Mouse (Mus musculus): ENCODE results near the gene Nup214.
A peak's percentile ranks its signal among the peaks of the same experiment; 100 is the strongest.

Nup214 gene

DNA sequence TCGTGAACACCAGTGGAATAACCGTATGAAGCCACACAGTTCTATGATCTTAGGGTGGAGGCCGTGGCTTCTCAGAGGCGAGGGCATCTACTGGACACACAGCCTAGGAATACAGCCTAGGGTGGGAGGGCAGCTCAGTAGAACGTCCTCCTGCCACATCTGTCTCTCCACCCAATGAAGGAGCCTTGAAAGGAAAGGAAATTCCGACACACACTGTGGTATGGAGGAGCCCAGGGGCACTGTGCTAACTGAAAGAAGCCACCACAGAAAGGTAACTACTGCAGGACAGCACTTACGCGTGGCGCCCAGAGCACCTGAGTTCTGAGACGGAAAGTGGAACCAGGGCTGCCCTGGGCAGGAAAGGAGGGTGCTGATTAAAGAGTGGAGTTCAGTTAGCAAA lies 96.5 kb downstream of the Nup214 start:
- no peak for DNase-seq (ENCODE audit: low spot score)

DNA sequence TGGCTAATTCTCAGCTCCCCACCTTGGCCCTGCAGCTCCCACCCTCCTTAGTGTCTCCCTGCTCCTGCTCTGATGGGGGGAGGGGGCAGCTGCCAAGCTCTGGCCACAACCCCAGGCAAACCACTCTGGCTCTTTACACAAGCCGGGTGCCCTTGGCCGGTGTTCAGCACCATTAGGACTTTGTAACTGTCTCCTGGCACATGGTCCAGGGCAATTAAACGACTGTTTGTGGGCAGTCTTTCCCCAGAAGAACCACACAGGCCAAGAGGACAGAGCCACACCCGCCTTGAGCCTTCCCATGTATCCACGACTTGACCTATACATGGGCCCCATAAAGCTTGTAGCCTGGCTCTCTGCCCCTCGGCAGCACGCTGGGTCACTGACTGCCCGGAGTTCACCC lies 100.2 kb downstream of the Nup214 start:
- no peak for DNase-seq (ENCODE audit: low spot score)

DNA sequence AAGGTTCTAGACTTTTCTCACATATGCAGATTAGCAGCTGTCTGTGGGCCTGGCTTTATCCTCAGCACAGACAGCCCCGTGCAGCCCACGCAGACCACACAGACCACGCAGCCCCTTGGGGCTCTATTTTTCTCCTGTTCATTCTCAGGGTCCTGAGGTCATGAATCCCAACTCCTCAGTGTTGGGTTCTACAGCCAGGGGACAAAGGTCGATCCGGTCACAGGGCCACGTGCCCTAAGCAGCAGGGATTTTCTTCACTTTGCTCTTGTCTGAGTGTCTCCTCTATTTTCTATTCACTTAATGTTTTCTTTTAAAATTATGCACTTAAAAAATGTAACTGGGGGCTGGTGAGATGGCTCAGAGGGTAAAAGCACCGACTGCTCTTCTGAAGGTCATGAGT lies 101.1 kb downstream of the Nup214 start:
- DNase-seq (ENCODE audit: low spot score): no peak

DNA sequence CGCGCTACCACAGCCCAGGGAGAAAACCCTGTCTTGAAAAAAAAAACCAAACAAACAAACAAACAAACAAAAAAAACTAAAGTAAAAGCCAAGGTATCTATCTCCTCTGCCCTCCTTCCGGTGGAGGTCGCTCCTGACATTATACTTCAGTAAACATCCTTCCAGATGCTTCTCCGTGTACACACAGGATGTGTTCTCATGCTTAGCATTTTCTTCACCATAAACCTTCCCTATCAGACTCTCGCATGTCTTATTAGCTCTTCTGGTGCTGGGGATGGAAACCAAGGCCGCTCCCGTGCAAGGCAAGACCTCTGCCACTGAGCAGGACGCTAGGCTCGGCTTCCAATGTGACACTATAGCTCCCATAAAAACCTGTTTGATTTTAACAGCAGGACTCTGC lies 103.5 kb downstream of the Nup214 start:
- DNase-seq (ENCODE audit: low spot score): no peak

DNA sequence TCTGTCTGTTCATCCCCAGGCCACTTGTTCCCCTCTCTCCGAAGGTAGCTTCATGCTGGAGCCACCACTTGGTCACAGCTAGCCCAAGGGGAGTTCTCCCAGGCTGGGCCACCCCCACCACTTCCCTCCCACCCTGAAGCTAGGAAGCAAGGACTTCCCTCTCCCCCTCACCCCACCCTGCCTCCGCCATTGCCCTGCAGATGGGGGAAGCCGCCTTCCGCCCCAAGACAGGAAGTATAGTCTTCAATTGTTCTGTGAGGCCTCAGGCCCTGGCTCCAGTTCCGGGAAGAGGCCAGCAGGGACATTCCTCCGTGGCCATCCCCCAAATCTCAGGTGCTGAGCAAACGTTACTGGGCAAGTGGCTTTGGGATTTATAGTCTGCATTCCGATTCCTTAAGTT lies 104.3 kb downstream of the Nup214 start:
- no peak for DNase-seq (ENCODE audit: low spot score)

DNA sequence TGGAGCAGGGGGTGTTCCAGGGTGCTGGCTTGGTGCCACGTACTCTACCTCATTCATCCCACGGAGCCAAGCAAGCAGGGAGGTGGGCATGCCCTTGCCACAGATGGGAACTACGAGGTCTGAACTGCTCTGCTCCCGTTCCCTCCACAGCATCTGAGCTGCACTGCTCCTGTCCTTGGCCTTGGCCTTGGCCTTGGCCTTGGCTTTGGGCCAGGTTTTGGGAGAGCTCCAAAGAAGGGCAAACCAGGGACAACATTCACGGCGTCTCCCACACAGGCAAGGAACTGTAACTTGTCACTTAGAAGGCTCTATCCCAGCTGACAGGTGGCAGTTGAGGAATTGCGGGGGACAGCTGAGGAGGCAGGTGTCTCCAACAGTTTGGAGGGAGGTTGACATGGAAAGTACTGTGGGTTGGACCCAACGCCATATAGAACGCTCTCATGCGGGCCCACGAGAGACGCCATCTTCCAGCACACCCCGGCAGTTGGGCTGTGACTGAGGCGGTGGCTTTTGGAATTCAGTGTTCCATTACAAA lies 105.0 kb downstream of the Nup214 start:
- no peak for DNase-seq (ENCODE audit: low spot score)

DNA sequence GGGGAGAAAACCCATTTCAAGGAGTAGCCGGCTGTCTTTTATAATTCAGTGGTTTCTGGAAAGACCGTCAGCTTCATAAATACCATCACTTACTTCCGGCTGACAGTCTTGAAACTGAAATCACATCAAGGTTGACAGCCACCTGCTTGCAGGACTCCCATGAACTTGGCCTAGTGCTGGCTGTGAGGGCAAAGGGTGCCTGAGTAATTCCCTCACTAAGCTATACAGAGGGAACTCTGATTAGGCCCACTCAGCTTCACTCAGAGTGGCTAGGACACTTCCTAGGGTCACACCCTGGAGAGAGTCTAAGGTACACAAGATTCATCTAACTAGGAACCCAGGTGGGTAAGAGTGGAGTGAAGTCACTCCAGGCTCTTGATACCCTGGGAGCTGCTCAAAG lies 106.4 kb downstream of the Nup214 start:
- no peak for DNase-seq (ENCODE audit: low spot score)

DNA sequence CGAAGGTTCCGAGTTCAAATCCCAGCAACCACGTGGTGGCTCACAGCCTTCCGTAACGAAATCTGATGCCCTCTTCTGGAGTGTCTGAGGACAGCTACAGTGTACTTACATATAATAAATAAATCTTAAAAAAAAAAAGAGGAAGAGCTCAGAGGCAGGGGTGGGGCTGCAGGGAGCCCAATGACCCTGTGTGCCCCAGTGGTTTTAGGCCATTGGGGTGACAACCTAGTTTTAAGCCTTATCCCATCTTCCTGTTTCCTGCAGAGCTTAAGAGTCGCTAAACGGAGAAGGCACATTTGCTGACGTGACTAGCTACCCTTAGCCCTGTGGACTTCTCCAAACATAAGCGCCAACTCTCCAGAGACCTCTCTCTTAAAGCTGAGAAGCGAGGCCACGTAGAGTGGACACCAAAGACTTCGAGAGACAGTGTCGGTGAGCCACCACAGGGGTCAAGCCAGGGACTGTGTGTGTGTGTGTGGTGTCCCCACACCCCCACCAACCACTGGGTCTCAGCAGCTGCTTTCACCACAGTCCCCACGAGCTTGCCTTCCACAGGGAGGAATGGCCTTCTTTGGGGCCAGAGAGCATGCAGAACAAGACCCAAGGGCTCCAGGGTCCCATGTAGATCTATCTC lies 107.2 kb downstream of the Nup214 start:
- no peak for DNase-seq (ENCODE audit: low spot score)

DNA sequence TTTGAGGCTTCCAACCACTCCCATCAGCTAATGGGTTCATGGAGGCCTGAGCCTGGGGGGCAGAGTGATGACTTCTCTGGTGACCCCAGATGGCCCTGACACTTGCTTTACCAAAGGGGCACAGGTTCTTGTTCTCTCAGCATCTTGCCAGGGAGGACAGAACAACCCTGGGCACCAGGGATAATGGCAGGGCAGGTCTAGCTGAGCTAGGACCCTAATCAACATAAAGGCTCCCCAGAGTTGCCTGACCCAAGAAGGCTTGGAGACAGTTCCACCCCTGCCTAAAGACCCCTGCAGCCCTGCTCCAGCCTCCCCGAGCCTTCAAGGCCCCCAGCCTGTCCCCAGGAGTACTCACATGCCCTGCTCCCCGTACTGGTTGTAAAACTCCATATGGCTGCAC lies 108.0 kb downstream of the Nup214 start:
- DNase-seq (ENCODE audit: low spot score): no peak

DNA sequence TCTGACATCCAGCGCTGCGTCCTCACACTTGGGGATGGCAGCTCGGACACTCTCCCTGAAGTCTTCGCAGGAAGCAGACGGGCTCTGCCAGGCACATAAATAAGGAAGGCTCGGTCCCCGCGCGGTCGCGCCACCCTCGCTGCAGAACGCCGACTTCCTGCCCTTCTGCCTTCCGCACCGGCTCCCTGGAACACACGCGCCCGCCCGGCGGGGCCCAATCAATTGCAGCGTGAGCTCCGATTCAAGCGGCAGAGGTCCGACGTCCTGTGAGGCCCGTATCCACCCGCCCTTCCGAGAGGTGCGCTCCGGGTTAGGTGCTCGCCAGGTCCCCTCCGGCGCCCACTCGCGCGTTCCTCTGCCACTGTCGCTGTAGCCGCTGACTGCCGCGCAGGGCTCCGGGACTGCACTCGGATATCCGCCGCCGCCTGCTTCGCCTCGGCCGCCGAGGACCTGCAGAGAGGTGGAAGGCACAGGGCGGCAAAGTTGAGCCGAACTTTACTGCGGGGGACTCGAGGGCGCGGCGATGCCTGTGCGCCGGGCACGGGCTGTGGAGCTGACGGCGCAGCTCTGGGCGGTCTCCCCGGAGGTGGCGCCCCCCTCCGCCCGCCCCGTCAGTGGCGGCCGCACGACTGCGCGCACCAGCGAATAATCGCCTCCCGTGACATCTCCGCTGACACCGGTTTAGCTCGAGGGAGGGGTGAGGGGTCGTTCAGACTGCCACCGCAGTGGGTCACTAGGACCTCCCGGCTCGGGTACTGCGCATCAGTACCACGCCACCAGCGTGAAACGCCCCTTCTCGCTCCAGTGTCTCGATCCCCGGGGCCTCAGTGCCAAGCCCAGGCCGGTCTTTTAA lies 109.1 kb downstream of the Nup214 start:
- DNase-seq (ENCODE audit: low spot score): peak; percentile 31

DNA sequence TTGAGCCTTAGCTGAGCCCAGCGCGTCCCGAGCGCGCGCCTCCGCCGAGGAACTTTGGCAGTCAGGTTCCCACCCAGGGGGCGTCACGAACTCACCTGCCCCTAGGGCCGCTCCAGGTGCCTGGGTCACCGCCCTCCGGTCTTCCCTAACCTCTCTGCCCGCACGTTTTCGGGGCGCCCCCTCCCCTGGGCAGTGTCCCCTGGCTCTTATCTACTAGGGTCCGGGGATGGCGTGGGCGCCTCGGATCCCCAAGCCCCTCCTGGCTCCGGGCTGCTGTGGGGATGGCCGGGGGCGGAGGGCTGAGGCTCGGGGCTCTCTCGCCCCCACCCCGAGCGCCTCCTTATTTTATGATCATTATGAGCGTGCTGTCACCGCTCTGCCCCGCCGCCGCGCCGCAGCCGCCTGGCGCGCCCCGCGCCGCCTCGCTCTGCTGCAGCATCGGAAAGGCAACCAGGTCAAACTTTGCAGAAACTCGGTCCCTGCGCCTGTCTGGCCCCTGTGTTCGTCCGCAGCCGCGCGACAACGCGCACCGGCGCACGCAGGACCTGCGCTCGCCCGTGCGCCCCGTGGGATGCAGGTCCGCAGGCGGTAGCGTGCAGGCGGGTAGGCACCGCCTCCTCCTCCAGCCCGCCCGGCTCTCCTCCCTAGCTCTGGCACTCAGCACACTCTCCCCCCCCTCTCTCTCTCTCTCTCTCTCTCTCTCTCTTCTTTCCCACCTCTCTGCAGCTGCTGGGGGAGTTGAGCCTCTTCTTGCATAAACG lies 110.1 kb downstream of the Nup214 start, which contains the start of gene Fam78a:
Fam78a (minus strand) TSS at position 747 of the 761 bp plus-strand sequence.
- peak; percentile 67 for DNase-seq (ENCODE audit: low spot score)

DNA sequence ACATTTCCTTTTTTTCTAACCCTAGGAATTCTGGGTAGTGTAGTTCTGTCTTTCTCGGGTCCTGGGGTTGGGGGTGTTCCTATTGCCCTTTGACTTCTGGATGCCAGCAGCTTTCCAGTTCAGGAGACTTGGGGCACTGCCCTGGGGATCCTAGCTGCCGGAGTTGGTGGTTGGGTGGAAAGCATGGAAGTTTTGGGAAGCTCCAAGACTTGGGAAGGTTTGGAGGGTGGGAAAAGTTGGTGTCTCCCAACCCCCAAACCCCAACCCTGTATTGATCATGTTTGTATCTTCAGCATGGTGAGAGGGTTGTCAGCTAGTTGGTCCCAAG lies 110.6 kb downstream of the Nup214 start:
- DNase-seq (ENCODE audit: low spot score): no peak

DNA sequence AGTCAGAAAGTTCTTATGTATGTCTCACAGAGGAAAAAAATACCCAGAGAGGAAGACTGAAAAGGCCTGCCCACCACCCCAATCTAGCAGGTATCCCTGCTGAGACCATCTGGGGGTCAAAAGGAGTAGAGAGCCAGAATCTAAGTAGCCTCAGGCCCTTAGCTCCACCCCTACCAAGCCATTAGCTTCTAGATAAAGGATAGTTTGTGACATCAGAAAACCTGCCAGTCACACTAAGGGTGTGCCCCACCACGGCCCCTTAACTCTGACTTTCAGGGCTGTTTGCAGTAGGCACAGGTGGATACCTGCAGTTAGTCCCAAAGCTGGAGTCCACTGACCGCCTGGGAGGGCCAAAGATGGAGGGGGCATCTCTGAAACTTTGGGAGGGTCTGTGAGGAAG lies 111.0 kb downstream of the Nup214 start:
- no peak for DNase-seq (ENCODE audit: low spot score)

DNA sequence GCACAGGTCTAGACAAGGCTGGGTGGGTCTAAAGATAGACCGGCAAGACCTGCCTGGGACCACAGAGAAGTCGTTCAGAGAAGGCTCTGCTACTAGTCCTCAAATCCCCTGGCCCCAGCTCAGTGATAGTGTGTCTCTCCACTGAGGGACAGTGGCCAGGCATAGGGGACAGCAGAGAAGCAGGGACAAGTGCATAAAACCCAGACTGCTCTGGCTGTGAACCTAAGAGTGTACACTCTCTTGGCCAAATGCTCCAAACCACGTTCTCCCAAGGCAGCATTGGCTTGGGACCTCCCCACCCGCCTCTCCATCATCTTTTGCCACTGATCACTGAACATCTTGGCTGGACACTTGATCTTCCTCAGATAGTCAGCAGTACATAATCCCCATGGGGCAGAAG lies 113.4 kb downstream of the Nup214 start:
- no peak for DNase-seq (ENCODE audit: low spot score)

DNA sequence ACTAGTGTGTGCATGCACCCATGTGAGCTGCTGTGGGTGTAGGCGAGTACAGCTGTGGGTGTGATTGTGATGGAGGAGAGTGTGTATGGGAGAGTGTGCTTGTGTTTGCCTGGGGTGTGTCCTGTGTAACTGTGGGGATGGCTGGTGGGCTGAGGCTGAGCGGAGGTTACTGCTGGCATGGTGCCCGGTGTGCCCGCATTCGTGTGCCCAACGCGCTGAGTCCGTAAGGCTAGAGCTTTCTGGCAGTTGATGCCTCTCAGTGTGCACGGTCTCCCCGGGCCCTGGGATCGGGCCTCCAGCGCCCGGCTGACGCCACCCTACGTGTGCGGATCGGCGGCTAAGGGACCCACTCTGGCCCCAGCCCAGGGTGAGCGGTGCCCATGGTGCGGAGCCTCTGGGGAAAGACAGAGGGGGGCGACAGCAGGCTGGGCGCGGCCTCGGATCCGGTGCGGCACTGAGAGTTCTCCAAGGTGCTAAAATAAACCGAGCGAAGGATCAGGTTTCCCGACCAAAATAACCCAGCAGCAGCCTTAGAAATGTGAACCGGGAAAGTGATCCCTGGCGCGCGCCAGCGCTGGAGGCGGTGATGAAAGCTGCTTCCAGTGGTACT lies 114.2 kb downstream of the Nup214 start:
- DNase-seq (ENCODE audit: low spot score): peak; percentile 63

DNA sequence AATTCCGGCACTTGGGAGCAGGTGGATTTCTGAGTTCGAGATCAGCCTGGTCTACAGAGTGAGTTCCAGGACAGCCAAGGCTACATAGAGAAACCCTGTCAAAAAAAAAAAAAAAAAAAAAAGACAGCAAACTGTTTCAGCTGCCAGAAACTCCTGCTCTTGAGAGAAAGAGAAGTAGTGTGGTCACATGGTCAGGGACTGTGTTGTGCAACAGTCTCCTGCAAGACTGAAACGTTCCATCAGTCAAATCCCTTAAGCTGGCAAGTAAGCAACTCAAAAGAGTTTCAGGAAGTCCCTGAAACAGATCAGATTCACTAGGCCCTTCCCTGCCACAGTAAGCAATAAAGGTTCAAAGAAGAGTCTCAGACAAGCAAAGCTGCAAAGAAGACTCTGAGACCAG lies 115.4 kb downstream of the Nup214 start:
- no peak for DNase-seq (ENCODE audit: low spot score)

DNA sequence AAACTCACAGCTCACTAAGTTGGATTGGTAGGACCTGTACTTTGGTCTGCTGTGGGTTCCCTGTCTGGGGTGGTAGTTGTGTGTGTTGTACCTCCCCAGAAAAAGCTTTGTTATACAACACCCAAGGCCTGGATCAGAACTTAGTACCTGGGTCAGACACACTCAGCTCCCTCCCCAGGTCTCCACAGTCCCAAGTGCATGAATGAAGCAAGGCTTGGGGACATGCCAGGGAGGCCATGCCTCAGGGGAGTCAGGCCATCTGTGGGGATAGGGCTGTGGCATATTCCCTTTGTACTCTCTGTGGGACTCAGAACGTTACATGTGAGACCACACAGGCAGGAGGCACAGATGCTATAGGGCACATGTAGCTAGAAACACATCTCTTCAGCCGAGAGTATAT lies 115.9 kb downstream of the Nup214 start:
- DNase-seq (ENCODE audit: low spot score): no peak

DNA sequence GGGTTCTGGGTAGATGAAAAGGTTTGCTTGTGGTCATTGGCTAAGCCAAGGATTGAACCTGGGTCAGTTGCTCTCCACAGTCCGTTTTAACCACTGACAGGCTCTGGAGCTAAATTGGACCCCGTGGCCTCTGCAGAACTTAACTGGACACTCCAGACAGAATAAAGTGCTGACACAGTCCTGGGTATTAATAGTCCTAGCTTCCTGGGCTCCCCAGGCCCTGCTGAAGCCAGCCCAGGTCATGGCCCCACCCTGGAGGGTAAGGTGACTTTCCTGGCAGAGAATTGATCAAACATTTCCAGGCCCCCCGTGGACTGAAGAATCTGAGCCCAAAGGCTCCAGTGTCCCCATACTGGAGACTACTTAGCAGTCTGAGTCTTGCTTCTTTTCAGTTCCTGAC lies 117.7 kb downstream of the Nup214 start:
- DNase-seq (ENCODE audit: low spot score): no peak

DNA sequence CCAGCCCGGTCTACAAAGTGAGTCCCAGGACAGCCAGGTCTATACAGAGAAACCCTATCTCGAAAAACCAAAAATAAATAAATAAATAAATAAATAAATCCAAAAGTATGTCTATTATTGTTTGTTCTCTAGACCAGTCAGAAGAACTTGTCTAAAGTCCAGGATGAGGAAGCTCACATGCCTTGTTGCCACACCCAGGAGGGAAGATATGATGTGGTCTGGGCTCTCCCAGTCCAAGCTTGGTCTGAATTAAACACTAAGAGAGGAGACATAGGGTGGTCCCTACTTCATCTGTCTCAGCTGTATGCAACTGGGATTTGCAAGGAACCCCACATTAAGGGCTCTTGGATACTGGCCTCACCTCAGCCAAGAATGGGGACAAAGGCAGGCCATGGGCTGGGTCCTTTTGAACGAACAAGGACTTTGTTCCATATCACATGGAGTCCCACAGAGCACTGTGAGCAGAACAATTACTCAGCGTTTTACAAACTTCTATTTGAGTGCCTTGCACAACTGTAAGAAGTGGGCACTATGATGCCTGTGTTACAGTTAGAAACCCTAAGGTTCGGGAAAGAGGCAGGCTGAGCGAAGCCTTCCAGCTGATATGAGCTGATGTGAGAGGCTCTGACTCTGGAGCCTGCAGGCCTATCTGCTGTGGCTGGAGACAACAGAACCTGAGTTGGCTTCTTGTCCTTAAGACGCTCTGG lies 119.9 kb downstream of the Nup214 start:
- DNase-seq (ENCODE audit: low spot score): no peak

DNA sequence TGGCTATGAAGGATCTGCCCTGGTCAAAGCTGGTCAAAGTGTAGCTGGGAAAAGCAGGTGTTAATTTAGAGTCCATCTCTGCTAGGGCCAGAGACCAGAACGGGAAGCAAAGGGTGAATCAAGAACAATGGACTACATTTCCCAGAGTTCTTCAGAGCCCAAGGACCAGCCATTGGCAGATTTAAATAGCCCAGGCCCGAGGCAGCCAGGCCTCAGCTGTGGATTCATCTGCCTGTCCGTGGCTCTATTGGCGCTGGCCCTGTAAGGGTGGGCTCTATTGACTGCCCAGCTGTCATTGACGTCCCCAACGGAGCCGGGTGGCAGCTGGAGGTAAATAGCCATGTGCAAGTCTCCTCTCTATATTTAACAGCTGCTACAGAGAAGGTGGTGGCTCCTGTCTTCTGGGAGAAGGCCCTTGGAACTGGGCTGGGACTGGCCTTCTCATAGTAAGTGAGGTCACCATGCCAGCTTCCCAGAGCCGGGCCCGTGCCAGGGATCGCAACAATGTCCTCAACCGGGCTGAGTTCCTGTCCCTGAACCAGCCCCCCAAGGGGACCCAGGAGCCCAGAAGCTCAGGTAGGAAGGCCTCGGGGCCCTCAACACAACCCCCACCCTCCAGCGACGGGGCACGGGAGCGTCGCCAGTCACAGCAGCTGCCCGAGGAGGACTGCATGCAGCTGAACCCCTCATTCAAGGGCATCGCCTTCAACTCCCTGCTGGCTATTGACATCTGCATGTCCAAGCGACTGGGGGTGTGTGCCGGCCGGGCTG lies 121.3 kb downstream of the Nup214 start, which contains the start of gene Plpp7:
Plpp7 (plus strand) TSS at position 178 of the 771 bp plus-strand sequence.
- peak; percentile 83 for DNase-seq (ENCODE audit: low spot score)

DNA sequence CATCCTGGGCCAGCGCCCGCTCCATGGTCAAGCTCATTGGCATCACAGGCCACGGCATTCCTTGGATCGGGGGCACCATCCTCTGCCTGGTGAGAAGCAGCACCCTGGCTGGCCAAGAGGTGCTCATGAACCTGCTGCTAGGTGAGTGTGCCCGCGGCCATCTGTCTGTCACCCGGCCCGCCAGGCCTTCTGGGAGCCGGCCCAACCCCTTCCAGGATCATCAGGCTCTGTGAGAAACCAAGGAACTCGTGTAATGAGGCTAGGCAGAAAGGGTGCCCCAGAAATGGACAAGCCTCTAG lies 121.8 kb downstream of the Nup214 start:
- no peak for DNase-seq (ENCODE audit: low spot score)
